Mouse (Mus musculus) embryonic facial prominence, embryonic 14.5 days (tissue): Measurements from ENCODE around the gene Crtac1. TPM values are rescaled to one million over a fixed set of nuclear protein-coding genes. Genes with fewer than 3 reads are reported as not detected.

Experiments used
- ATAC-seq: fragments of 200-750 bp; cut with Nextera tagmentation; 2 replicates; pipeline ENCODE4 v1.8.0; 2017; ENCODE audit warnings: low read depth, moderate number of reproducible peaks, moderate TSS enrichment
- DNase-seq: peaks from one replicate; pipeline ENCODE4 v3.0.0-alpha.2; 2015; ENCODE audit warnings: low spot score
- H3K27ac ChIP-seq: fragments of 300-500 bp; sonication (generic); replicated peaks from 2 replicates; pipeline ENCODE4 v1.5.1; 2014; ENCODE audit warnings: low read depth, mild to moderate bottlenecking, low read length, moderate library complexity
- H3K27me3 ChIP-seq: fragments of 300-500 bp; sonication (generic); replicated peaks from 2 replicates; pipeline ENCODE4 v1.6.1; 2014; ENCODE audit warnings: low read length; ENCODE audit not compliant: control insufficient read depth, insufficient read depth
- H3K36me3 ChIP-seq: fragments of 300-500 bp; sonication (generic); 2 replicates; pipeline ENCODE4 v1.6.1; 2014; ENCODE audit warnings: low read length, mixed read lengths; ENCODE audit not compliant: control insufficient read depth, insufficient read depth
- H3K4me1 ChIP-seq: fragments of 300-500 bp; sonication (generic); 2 replicates; pipeline ENCODE4 v1.6.1; 2014; ENCODE audit warnings: antibody characterized with exemption, low read length; ENCODE audit not compliant: control insufficient read depth, insufficient read depth
- H3K4me2 ChIP-seq: fragments of 300-500 bp; sonication (generic); 2 replicates; pipeline ENCODE4 v1.6.1; 2014; ENCODE audit warnings: low read depth, mild to moderate bottlenecking, low read length, moderate library complexity, mixed read lengths
- H3K4me3 ChIP-seq: fragments of 300-500 bp; sonication (generic); 2 replicates; pipeline ENCODE4 v1.5.1; 2014; ENCODE audit warnings: low read depth, mild to moderate bottlenecking, low read length
- H3K9ac ChIP-seq: fragments of 300-500 bp; sonication (generic); 2 replicates; pipeline ENCODE4 v1.6.1; 2014; ENCODE audit warnings: low read depth, mild to moderate bottlenecking, low read length, moderate library complexity, mixed read lengths
- H3K9me3 ChIP-seq: fragments of 300-500 bp; sonication (generic); 2 replicates; pipeline ENCODE4 v1.6.1; 2016; ENCODE audit warnings: low read length; ENCODE audit not compliant: control insufficient read depth
- WGBS: fragments of 180-500 bp; shearing (Covaris S2); extraction: QIAGEN DNeasy Blood & Tissue Kit; methylation state at CpG from one replicate; pipeline ENCODE4 v1.1.7; 2014; 5-methylcytosine and 5-hydroxymethylcytosine counted together
- polyA plus RNA-seq: library from polyadenylated mRNA; unstranded; fragments of >200 nt; fragmentation: Nextera tagmentation; extraction: Ambion mirVana; gene quantifications from 2 replicates; pipeline ENCODE4 v1.2.1, GENCODE M21; 2014

The Crtac1 gene
- polyA plus RNA-seq, 1 experiment from 2014 or later, result 7.6 TPM

DNA sequence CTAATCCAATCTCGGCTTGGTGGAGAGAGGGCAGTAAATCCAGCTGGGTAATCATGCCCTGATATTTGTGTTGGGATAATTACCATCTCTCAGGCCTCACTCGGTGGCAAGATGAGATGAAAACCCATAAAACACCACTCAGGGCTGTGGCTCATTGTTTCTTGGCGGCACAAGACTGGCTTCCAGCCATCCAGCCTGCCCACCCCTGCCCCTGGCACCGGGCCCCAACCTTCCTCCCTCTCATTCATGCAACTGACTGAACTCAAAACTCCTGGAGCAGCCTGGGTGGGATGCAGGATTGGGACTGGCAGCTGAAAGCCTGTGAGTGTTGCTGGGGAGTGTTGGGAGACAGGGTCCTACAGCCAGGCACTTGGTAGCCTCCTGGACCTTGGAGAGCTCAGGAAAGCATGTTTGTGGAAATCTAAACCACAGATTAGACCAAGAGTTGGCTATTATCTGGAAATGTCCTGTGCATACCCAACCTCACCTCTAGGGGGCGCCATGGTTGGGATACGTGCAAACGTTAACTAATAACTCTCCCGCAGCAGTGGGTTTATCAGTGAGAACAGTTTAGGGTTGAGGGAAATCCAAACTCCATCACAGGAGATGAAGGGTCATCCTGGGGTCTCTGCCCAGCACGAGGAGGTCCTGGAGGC, 99.4 kb downstream of the Crtac1 start:
- no peak for DNase-seq
- H3K4me1 ChIP-seq, result no peaks in the 10 kb centered on the region
- no peaks in the 10 kb centered on the region for H3K27me3 ChIP-seq
- H3K4me2 ChIP-seq, result no peak overlapping the region
- H3K9me3 ChIP-seq, result no peaks in the 10 kb centered on the region
- H3K27ac ChIP-seq, result no peak overlapping the region
- no peak overlapping the region for H3K9ac ChIP-seq
- no peaks in the 10 kb centered on the region for H3K36me3 ChIP-seq
- no peak overlapping the region for H3K4me3 ChIP-seq
- ATAC-seq, result no peak
- WGBS, result 45% methylated on average over 9 of the region's 9 CpGs

- Histone ChIP-seq H3K27ac (no peak overlapping the region), H3K36me3 (no peaks in the 10 kb centered on the region), H3K4me1 (no peaks in the 10 kb centered on the region), H3K4me3 (no peak overlapping the region), H3K9me3 (no peaks in the 10 kb centered on the region), H3K27me3 (no peaks in the 10 kb centered on the region), H3K9ac (no peak overlapping the region), H3K4me2 (no peak overlapping the region)
- DNase-seq, result no peak
- ATAC-seq, result no peak
- 78% methylated on average over 7 of the region's 7 CpGs for whole genome bisulfite sequencing
Observed at GRCm38 (mm10) chr19:42331446-42331845, 100.1 kb downstream of the Crtac1 start.

GRCm38 (mm10) chr19:42328160-42328559, 103.4 kb downstream of the Crtac1 start:
- Histone ChIP-seq H3K4me3 (no peak overlapping the region), H3K9ac (no peak overlapping the region), H3K27ac (no peak overlapping the region), H3K4me1 (no peaks in the 10 kb centered on the region), H3K36me3 (no peaks in the 10 kb centered on the region), H3K4me2 (no peak overlapping the region), H3K27me3 (no peaks in the 10 kb centered on the region), H3K9me3 (no peaks in the 10 kb centered on the region)
- 78% methylated on average over 9 of the region's 9 CpGs for WGBS
- ATAC-seq (no peak), DNase-seq (no peak)

- ATAC-seq (no peak), DNase-seq (peak; percentile 89)
- Histone ChIP-seq H3K27ac (no peak overlapping the region), H3K4me2 (no peak overlapping the region), H3K9me3 (no peaks in the 10 kb centered on the region), H3K27me3 (no peaks in the 10 kb centered on the region; the same call in 1 of the 2 replicates), H3K36me3 (no peaks in the 10 kb centered on the region), H3K4me3 (no peak overlapping the region), H3K9ac (no peak overlapping the region), H3K4me1 (no peaks in the 10 kb centered on the region)
- 4% methylated on average over 11 of the region's 11 CpGs for WGBS
Observed at GRCm38 (mm10) chr19:42325894-42326293, 105.7 kb downstream of the Crtac1 start.

DNA sequence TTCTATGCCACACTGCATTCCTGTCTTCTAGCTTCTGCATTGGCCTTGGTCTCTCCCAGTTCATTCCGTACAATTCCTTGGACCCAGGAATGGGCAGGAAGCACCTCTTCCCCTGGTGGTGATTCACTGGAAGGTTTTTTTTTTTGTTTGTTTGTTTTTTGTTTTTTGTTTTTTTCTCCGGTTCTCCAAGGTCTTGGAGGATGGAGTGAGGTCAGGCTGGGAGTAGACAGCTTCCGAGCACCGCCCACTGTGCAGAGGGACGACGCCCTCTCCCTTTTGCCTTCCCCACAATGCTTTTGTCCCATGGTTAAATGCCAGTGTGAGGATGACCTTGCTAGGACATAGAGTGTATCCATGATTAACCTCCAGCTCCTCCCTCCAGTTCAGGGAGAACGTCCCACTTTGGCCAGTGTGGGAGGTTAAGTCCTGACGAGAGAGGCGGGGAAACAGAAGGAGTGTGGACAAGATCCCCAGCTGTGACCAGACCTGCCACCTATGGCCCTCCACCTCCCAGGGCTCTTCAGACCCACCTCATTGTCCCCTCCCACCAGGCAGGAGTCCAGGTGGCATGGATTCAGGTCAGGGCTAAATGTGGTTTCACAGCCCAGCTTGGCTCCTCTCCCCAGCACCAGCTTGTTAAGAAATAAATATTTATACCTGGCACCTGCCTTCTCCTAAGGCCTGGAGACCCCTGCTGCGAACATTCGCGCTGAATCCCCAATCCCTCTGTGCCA, 109.1 kb downstream of the Crtac1 start:
- no peaks in the 10 kb centered on the region for H3K36me3 ChIP-seq
- no peak overlapping the region for H3K9ac ChIP-seq
- ATAC-seq (no peak), DNase-seq (no peak)
- H3K4me2 ChIP-seq, result no peak overlapping the region
- H3K9me3 ChIP-seq, result no peaks in the 10 kb centered on the region
- 71% methylated on average over 12 of the region's 12 CpGs for WGBS
- no peak overlapping the region for H3K27ac ChIP-seq
- no peaks in the 10 kb centered on the region; the same call in 1 of the 2 replicates for H3K27me3 ChIP-seq
- no peaks in the 10 kb centered on the region for H3K4me1 ChIP-seq
- no peak overlapping the region for H3K4me3 ChIP-seq

DNA sequence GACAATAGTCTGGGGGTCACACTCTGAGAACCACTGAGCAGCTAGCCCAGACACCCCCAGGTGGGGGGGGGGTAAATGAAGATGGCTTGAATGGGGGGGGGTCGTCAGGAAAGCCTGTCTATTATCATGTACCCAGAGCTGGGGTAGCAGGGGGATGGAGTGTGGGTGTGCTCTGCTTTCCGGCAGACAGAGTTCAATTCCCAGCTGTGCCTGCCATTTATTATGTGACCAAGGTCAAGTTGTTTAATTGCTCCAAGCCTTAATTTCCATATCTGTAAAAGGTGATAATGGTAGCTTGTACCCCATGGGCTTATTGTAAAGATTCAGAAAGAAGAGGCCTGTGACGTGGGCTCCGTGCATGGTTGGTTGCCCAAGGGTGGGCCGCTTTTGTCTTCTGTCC, 109.6 kb downstream of the Crtac1 start:
- no peak overlapping the region for H3K9ac ChIP-seq
- H3K4me2 ChIP-seq, result no peak overlapping the region
- H3K27ac ChIP-seq, result no peak overlapping the region
- H3K27me3 ChIP-seq, result no peaks in the 10 kb centered on the region; the same call in 1 of the 2 replicates
- DNase-seq (no peak), ATAC-seq (no peak)
- no peaks in the 10 kb centered on the region for H3K36me3 ChIP-seq
- no peak overlapping the region for H3K4me3 ChIP-seq
- H3K4me1 ChIP-seq, result no peaks in the 10 kb centered on the region
- WGBS, result 59% methylated on average over 5 of the region's 5 CpGs
- H3K9me3 ChIP-seq, result no peaks in the 10 kb centered on the region

DNA sequence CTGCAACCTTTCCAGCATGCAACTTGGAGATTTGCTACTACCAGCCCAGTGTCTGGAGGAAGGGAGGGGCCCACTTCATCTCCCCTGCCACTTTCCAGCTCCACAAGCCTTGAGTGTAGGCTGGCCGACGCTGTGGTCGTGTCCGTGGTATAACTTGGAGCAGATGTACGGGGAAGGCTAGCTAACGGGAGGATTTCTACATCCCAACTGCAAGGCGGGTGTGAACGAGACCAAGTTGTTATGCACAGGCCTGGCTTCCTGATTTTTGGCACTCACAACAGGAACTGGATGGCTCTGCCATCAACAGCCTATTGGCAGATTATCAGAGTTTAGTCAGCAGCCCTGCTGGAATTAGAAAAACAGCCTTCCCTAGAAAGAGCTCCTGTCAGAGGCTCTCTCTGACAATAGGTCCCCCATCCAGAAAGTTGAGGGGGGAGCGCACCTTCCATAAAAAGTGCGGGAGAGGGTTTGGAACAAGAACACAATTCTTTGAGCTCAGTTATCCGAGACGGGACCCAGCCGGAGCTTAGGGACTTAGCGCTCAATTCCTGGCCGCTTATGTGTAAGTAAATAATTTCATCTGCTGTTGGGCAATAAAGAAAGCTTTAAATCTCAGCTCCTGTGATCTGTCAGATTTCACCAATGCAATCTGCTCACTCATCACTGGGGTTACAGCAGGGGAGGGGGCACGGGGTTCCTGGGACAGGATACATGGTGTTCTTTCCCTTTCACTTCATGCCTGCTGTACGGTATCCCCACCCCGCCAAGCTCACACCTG, 113.7 kb downstream of the Crtac1 start:
- no peaks in the 10 kb centered on the region; the same call in 1 of the 2 replicates for H3K27me3 ChIP-seq
- ATAC-seq, result no peak
- no peaks in the 10 kb centered on the region for H3K9me3 ChIP-seq
- no peaks in the 10 kb centered on the region for H3K4me1 ChIP-seq
- H3K4me3 ChIP-seq, result no peak overlapping the region
- no peak overlapping the region for H3K9ac ChIP-seq
- DNase-seq, result peak; percentile 43
- no peaks in the 10 kb centered on the region for H3K36me3 ChIP-seq
- H3K27ac ChIP-seq, result no peak overlapping the region
- no peak overlapping the region for H3K4me2 ChIP-seq
- 35% methylated on average over 18 of the region's 18 CpGs for WGBS

- peak; percentile 16 for DNase-seq
- WGBS, result 32% methylated on average over 5 of the region's 8 CpGs
Observed at GRCm38 (mm10) chr19:42316998-42317397, 114.6 kb downstream of the Crtac1 start.

More at GRCm38 (mm10) chr19:42316998-42317397, 114.6 kb downstream of the Crtac1 start:
- H3K9me3 ChIP-seq, result no peaks in the 10 kb centered on the region
- no peak overlapping the region for H3K9ac ChIP-seq
- H3K4me1 ChIP-seq, result no peaks in the 10 kb centered on the region
- H3K27ac ChIP-seq, result no peak overlapping the region
- H3K27me3 ChIP-seq, result no peaks in the 10 kb centered on the region
- H3K36me3 ChIP-seq, result no peaks in the 10 kb centered on the region
- no peak for ATAC-seq
- no peak overlapping the region for H3K4me3 ChIP-seq
- H3K4me2 ChIP-seq, result no peak overlapping the region
